Mouse (Mus musculus) forebrain, embryonic 14.5 days (tissue): ENCODE data around the gene Sox12. TPM values are rescaled to one million over a fixed set of nuclear protein-coding genes. Genes with fewer than 3 reads are reported as not detected.

Experiments
- ATAC-seq: fragments of 200-750 bp; cut with Nextera tagmentation; 2 replicates; pipeline ENCODE4 v1.8.0; 2017; ENCODE audit warnings: mild to moderate bottlenecking, moderate library complexity
- DNase-seq: peaks from one replicate; pipeline ENCODE4 v3.0.0-alpha.2; 2015; ENCODE audit warnings: low spot score
- H3K27ac ChIP-seq: fragments of 300-500 bp; sonication (generic); 2 replicates; pipeline ENCODE4 v1.5.1; 2014; ENCODE audit warnings: low read depth, mild to moderate bottlenecking, control low read depth, low read length, moderate library complexity
- H3K27me3 ChIP-seq: fragments of 300-500 bp; sonication (generic); replicated peaks from 2 replicates; pipeline ENCODE4 v1.6.1; 2014; ENCODE audit warnings: low read length, control low read depth, mixed read lengths; ENCODE audit not compliant: control insufficient read depth, insufficient read depth
- H3K36me3 ChIP-seq: fragments of 300-500 bp; sonication (generic); 2 replicates; pipeline ENCODE4 v1.6.1; 2014; ENCODE audit warnings: low read length, control low read depth; ENCODE audit not compliant: control insufficient read depth, insufficient read depth
- H3K4me1 ChIP-seq: fragments of 300-500 bp; sonication (generic); 2 replicates; pipeline ENCODE4 v1.6.1; 2014; ENCODE audit warnings: antibody characterized with exemption, low read length, control low read depth; ENCODE audit not compliant: control insufficient read depth, insufficient read depth
- H3K4me2 ChIP-seq: fragments of 300-500 bp; sonication (generic); 2 replicates; pipeline ENCODE4 v1.6.1; 2014; ENCODE audit warnings: mild to moderate bottlenecking, control low read depth, low read length
- H3K4me3 ChIP-seq: fragments of 300-500 bp; sonication (generic); 2 replicates; pipeline ENCODE4 v1.5.1; 2014; ENCODE audit warnings: low read depth, low read length, control low read depth
- H3K9ac ChIP-seq: fragments of 300-500 bp; sonication (generic); 2 replicates; pipeline ENCODE4 v1.6.1; 2014; ENCODE audit warnings: mild to moderate bottlenecking, low read length, control low read depth, moderate library complexity
- H3K9me3 ChIP-seq: fragments of 300-500 bp; sonication (generic); replicated peaks from 2 replicates; pipeline ENCODE4 v1.6.1; 2016; ENCODE audit warnings: low read length, control low read depth, mixed read lengths; ENCODE audit not compliant: control insufficient read depth
- WGBS: fragments of 180-500 bp; shearing (Covaris S2); extraction: QIAGEN DNeasy Blood & Tissue Kit; methylation state at CpG from one replicate; pipeline ENCODE4 v1.1.7; 2014; 5-methylcytosine and 5-hydroxymethylcytosine counted together
- polyA plus RNA-seq: library from polyadenylated mRNA; unstranded; fragments of >200 nt; fragmentation: Nextera tagmentation; extraction: Ambion mirVana; gene quantifications from 2 replicates; pipeline ENCODE4 v1.2.1, GENCODE M21; 2014

Sox12 gene
- polyA plus RNA-seq, 1 experiment from 2014 or later = 18.2 TPM

DNA sequence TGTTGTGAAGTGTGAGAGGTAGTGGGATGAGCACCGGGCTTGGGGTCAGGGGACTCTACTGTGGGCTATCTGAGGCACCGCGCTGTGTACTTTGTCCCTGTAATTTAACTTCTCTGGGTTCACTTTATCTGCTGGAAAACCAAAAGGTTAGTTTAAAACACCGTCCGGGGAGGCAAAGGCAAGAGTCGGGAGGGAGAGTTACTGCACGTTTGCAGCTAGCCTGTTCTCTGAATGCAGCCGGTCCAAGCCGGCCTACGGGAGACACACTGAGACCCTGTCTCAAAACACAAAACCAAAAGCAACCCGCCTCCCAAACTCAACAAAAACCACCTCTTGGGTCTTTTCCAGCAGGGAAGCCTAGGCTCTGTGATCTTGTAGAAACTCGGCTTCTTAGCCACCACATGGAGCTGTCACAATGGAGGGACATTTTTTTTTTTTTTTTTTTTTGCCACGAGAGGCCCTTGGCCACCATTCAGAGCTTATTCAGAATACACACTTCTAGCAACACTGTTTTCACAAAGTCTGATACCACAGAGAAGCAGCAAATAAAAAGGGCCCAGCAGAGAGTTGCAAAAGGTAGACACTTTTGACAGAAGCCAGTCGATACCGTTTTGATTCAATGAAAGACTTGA, 14.8 kb upstream of the Sox12 start:
- H3K4me1 ChIP-seq = peaks cover 20% of the 10 kb centered on the region
- peak overlapping the region; percentile 99 for H3K9ac ChIP-seq
- peak overlapping the region; percentile 86 for H3K4me2 ChIP-seq
- no peaks in the 10 kb centered on the region for H3K36me3 ChIP-seq
- H3K4me3 ChIP-seq = peak overlapping the region; percentile 94
- WGBS = under 1% methylated on average over 15 of the region's 15 CpGs
- H3K27me3 ChIP-seq = no peaks in the 10 kb centered on the region
- DNase-seq = peak; percentile 74
- H3K9me3 ChIP-seq = no peaks in the 10 kb centered on the region
- no peak for ATAC-seq
- H3K27ac ChIP-seq = peak overlapping the region; percentile 73

DNA sequence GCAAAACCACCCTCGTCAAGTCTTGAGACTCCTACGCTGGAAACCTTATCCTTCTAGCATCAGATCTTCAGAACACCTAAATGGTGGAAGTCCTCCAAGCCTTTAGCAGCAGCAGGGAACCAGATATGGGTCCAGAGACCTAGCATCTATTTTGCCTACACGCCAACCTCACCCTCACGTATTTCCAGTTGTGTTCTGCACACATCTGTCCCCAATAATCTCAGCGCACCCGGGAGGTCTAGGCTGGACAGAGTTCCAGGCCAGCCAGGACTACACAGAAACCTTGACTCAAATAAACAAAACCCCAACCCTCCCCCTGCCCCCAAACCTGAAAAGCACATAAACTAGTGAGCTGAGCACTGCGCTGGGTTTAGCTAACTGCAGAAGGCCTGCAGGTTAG, 13.6 kb upstream of the Sox12 start:
- WGBS = 5% methylated on average over 7 of the region's 7 CpGs
- ATAC-seq (no peak), DNase-seq (no peak)
- Histone ChIP-seq H3K4me2 (peak overlapping the region; percentile 86), H3K4me1 (peaks cover 20% of the 10 kb centered on the region), H3K9ac (peak overlapping the region; percentile 44), H3K36me3 (no peaks in the 10 kb centered on the region), H3K4me3 (peak overlapping the region; percentile 94), H3K27me3 (no peaks in the 10 kb centered on the region), H3K27ac (peak overlapping the region; percentile 93), H3K9me3 (no peaks in the 10 kb centered on the region)

DNA sequence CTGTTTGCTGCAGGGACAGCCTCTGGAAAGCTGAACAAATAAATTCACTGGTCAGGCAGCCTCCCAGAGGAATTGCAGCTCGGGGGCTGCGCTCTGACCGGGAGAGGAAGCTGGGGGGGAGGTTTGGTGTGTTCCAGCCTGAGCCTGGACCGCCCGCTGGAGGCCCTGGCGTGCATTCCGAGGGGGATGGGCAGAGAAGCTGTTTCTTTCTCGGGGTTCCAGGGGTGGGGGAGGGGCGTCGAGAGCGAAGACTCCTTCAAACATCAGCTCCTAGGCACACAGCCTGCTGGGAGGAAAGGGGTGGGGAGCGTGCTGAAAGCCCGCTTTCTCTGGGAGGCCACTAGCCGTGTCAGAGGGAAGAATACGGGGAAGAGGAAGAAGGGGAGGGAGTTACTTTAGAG, 13.1 kb upstream of the Sox12 start:
- H3K9ac ChIP-seq = peak overlapping the region; percentile 44

DNA sequence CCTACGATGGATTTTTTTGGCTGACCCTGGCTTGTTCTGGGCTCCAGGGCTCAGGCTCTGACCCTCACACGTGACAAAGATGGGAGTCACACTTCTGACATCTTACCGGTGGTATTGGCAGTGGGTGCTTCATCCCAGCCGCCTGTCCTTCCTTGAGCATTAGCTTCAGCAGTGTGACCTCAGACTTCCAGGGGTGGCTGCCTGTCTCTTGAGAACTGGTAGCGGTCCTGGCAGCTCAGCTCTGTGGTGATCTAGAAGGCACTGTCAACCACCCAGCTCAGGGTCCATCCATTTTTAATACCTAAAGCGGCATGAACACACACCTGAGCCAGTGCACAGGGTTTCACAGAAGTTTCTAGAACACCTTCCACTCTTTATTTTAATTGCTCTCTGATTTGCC, 11.9 kb upstream of the Sox12 start:
- Histone ChIP-seq H3K27ac (peak overlapping the region; percentile 93; the same call in 1 of the 2 replicates), H3K27me3 (no peaks in the 10 kb centered on the region), H3K4me1 (peaks cover 20% of the 10 kb centered on the region), H3K9ac (no peak overlapping the region), H3K4me2 (no peak overlapping the region), H3K9me3 (no peaks in the 10 kb centered on the region), H3K36me3 (no peaks in the 10 kb centered on the region), H3K4me3 (no peak overlapping the region)
- 84% methylated on average over 6 of the region's 6 CpGs for WGBS
- no peak for ATAC-seq
- no peak for DNase-seq

More for the DNA sequence above, 13.1 kb upstream of the Sox12 start:
- Histone ChIP-seq H3K4me1 (peaks cover 20% of the 10 kb centered on the region), H3K4me2 (peak overlapping the region; percentile 86), H3K9me3 (no peaks in the 10 kb centered on the region), H3K4me3 (peak overlapping the region; percentile 94), H3K36me3 (no peaks in the 10 kb centered on the region), H3K27ac (peak overlapping the region; percentile 93), H3K27me3 (no peaks in the 10 kb centered on the region)
- DNase-seq (peak; percentile 94), ATAC-seq (peak; percentile 67)
- WGBS = 0% methylated on average over 15 of the region's 15 CpGs

DNA sequence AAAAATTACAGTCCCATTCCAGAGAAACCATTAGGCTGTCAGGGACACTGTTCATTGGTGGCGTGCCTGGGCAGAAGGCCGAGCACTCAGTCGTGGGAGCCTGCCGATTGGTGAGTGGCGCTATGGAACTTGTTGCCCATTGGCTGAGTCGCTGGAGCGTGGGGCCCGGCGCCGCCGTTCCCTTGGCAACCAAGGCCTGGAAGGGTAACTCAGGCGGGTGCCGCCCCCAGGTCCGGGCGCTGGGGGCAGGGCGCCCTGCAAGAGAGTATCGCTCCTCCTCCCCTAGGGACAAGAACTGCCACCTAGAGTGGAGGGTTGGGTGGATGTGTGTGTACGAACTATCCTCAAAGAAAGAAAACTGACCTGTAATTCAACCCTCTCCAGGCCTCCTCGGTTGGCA, 8.3 kb upstream of the Sox12 start:
- under 1% methylated on average over 19 of the region's 19 CpGs for WGBS
- peak; percentile 98 for ATAC-seq
- no peaks in the 10 kb centered on the region for H3K9me3 ChIP-seq
- peak; percentile 98 for DNase-seq
- H3K9ac ChIP-seq = peak overlapping the region; percentile 46
- peak overlapping the region; percentile 58 for H3K4me2 ChIP-seq
- peaks cover 12% of the 10 kb centered on the region for H3K4me1 ChIP-seq
- H3K36me3 ChIP-seq = no peaks in the 10 kb centered on the region
- H3K27me3 ChIP-seq = no peaks in the 10 kb centered on the region
- peak overlapping the region; percentile 75 for H3K27ac ChIP-seq
- H3K4me3 ChIP-seq = peak overlapping the region; percentile 26

DNA sequence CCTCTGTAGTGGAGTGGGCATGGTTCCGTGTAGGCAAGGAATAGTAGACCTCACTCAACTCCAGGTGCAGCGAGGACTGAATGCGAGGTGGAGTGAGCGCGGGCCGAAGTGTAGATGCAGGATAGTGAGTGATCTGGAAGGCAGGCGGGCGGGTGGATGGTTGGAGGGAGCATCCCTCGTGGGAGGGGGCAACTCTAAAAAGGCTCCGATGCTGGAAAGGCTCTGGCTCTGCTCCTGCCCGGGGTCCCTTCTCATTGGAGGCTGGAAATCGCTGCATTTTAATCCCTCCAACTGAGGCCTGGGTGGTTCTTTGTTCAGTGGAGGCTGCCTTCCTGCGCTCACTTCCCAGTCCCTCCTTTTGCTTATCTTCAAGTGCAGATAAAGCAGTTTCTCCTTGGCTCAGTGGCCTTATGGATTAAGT, 1.3 kb upstream of the Sox12 start:
- Histone ChIP-seq H3K9ac (peak overlapping the region; percentile 97), H3K27ac (peak overlapping the region; percentile 100), H3K4me3 (peak overlapping the region; percentile 94), H3K9me3 (no peaks in the 10 kb centered on the region), H3K36me3 (no peaks in the 10 kb centered on the region), H3K4me1 (peaks cover 13% of the 10 kb centered on the region), H3K27me3 (no peaks in the 10 kb centered on the region), H3K4me2 (peak overlapping the region; percentile 56)
- DNase-seq (peak; percentile 82), ATAC-seq (peak; percentile 3)
- WGBS = 1% methylated on average over 13 of the region's 13 CpGs

DNA sequence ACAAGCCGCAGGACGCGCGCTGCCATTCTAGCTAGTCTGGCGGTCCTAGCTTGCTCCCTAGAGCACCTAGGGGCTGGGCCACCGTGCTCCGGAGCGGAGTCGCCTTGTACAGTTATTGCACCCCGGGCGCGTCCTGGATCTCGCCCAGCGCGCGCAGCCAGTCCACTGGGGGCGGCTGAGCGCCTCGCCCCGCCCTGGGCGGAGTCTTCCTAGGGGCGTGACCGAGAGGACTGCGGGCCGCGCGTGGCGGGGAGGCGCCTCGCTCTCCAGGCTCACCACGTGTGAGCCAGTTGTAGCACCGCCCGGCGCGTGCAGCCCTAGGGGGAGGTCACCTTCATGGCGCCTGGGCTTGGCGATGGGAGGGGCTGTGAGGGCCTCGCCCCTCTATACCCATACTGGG, 828 bp upstream of the Sox12 start:
- WGBS = under 1% methylated on average over 37 of the region's 38 CpGs
- Histone ChIP-seq H3K27ac (peak overlapping the region; percentile 100), H3K9me3 (no peaks in the 10 kb centered on the region), H3K4me3 (peak overlapping the region; percentile 94), H3K27me3 (no peaks in the 10 kb centered on the region), H3K9ac (peak overlapping the region; percentile 97), H3K4me1 (peaks cover 18% of the 10 kb centered on the region), H3K36me3 (no peaks in the 10 kb centered on the region), H3K4me2 (peak overlapping the region; percentile 56)
- ATAC-seq = peak; percentile 67
- DNase-seq = peak; percentile 96

DNA sequence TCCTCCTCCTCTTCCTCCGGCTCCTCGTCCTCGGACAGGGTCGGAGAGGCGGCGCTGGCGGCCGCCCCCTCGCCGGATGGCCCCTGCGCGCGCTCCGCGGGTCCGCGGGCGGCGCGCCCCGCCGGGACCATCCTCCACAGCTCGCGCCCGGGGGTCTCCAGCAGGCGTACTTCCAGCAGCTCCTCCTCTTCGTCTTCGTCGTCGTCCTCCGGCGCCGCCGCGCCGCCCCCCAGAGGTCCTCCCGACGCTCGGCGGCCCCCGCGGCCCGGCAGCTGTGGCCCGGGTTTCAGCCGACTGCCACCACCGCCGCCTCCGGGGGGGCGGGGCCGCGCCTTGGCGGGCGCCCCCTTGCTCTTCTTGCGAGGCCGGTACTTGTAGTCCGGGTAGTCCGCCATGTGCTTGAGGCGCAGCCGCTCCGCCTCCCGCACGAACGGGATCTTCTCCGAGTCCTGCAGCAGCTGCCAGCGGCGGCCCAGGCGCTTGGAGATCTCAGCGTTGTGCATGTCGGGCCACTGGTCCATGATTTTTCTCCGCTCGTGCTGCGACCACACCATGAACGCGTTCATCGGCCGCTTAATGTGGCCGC, 766 bp downstream of the Sox12 start:
- H3K4me1 ChIP-seq = peaks cover 19% of the 10 kb centered on the region
- ATAC-seq (peak; percentile 15), DNase-seq (peak; percentile 87)
- peak overlapping the region; percentile 100 for H3K27ac ChIP-seq
- no peaks in the 10 kb centered on the region for H3K36me3 ChIP-seq
- no peaks in the 10 kb centered on the region for H3K9me3 ChIP-seq
- WGBS = under 1% methylated on average over 71 of the region's 77 CpGs
- no peaks in the 10 kb centered on the region for H3K27me3 ChIP-seq
- H3K9ac ChIP-seq = peak overlapping the region; percentile 97
- peak overlapping the region; percentile 56 for H3K4me2 ChIP-seq
- peak overlapping the region; percentile 94 for H3K4me3 ChIP-seq
